Mouse (Mus musculus) cortical plate, adult 2 months (tissue): ENCODE data around the gene Hist1h2bq.

Experiments used
- CTCF ChIP-seq: fragments of 200-500 bp; IDR thresholded peaks from 2 replicates; pipeline ENCODE4 v1.5.1; 2011; ENCODE audit warnings: mild to moderate bottlenecking, control low read depth, low read length; ENCODE audit not compliant: insufficient read depth; ENCODE audit errors: extremely low read depth
- POLR2A ChIP-seq: fragments of 200-500 bp; IDR thresholded peaks from 2 replicates; pipeline ENCODE4 v1.6.1; 2011; ENCODE audit warnings: mild to moderate bottlenecking, low read length, control low read depth; ENCODE audit not compliant: insufficient read depth; ENCODE audit errors: extremely low read depth

GRCm38 (mm10) chr13:21790601-21791283, 19.3 kb downstream of the Hist1h2bq start:
- TF ChIP-seq CTCF (no peak), POLR2A (no peak)
